Mouse (Mus musculus): ENCODE measurements around the gene Cdh3. TPM values are rescaled to one million over a fixed set of nuclear protein-coding genes. Genes with fewer than 3 reads are reported as not detected.
"Not testable (repeated sequence)": the region's sequence is repeated elsewhere in the genome, so short reads cannot be mapped to it uniquely, and the experiment has no call there.

Cdh3 gene
- polyA plus RNA-seq, 1 experiment from 2014 or later = 21.5 TPM

- 86% methylated on average over 4 of the region's 4 CpGs for WGBS
- Histone ChIP-seq H3K36me3 (no peaks in the 10 kb centered on the region), H3K27ac (no peak overlapping the region), H3K4me3 (no peak overlapping the region), H3K4me2 (no peak overlapping the region), H3K9me3 (no peaks in the 10 kb centered on the region), H3K27me3 (no peaks in the 10 kb centered on the region), H3K9ac (no peak overlapping the region), H3K4me1 (peaks cover 6% of the 10 kb centered on the region)
- ATAC-seq (ENCODE audit: insufficient number of reproducible peaks, insufficient read depth, low FRiP score, low TSS enrichment, low read depth) = no peak
These were observed 63.6 kb downstream of the Cdh3 start for GRCm38 (mm10) chr8:106574283-106574682.

GRCm38 (mm10) chr8:106576849-106577555 lies 66.3 kb downstream of the Cdh3 start:
- H3K9me3 ChIP-seq = no peaks in the 10 kb centered on the region
- peaks cover 6% of the 10 kb centered on the region for H3K4me1 ChIP-seq
- no peak overlapping the region for H3K27ac ChIP-seq
- H3K4me2 ChIP-seq = no peak overlapping the region
- no peak overlapping the region for H3K9ac ChIP-seq
- no peaks in the 10 kb centered on the region for H3K27me3 ChIP-seq
- no peak overlapping the region for H3K4me3 ChIP-seq
- H3K36me3 ChIP-seq = no peaks in the 10 kb centered on the region
- WGBS = 20% methylated on average over 6 of the region's 6 CpGs
- ATAC-seq (ENCODE audit: insufficient number of reproducible peaks, insufficient read depth, low FRiP score, low TSS enrichment, low read depth) = no peak

GRCm38 (mm10) chr8:106579510-106579909 lies 68.8 kb downstream of the Cdh3 start:
- Histone ChIP-seq H3K9ac (no peak overlapping the region), H3K9me3 (0 out of 2 replicates have a peak, but pooled peaks cover 3% of the 10 kb centered on the region), H3K4me3 (no peak overlapping the region), H3K4me2 (no peak overlapping the region), H3K27me3 (no peaks in the 10 kb centered on the region), H3K36me3 (no peaks in the 10 kb centered on the region), H3K4me1 (peaks cover 6% of the 10 kb centered on the region), H3K27ac (no peak overlapping the region)
- WGBS = 62% methylated on average over 2 of the region's 2 CpGs
- no peak for ATAC-seq (ENCODE audit: insufficient number of reproducible peaks, insufficient read depth, low FRiP score, low TSS enrichment, low read depth)

GRCm38 (mm10) chr8:106581344-106582088 lies 70.8 kb downstream of the Cdh3 start:
- Histone ChIP-seq H3K36me3 (no peaks in the 10 kb centered on the region), H3K27ac (no peak overlapping the region), H3K27me3 (no peaks in the 10 kb centered on the region), H3K9me3 (0 out of 2 replicates have a peak, but pooled peaks cover 3% of the 10 kb centered on the region), H3K9ac (no peak overlapping the region), H3K4me3 (no peak overlapping the region), H3K4me1 (peaks cover 6% of the 10 kb centered on the region), H3K4me2 (no peak overlapping the region)
- 70% methylated on average over 6 of the region's 6 CpGs for WGBS
- no peak for ATAC-seq (ENCODE audit: insufficient number of reproducible peaks, insufficient read depth, low FRiP score, low TSS enrichment, low read depth)

- no peaks in the 10 kb centered on the region for H3K4me1 ChIP-seq
- H3K4me3 ChIP-seq = no peak overlapping the region
- no peaks in the 10 kb centered on the region for H3K27me3 ChIP-seq
- H3K36me3 ChIP-seq = no peaks in the 10 kb centered on the region
- H3K9me3 ChIP-seq = 0 out of 2 replicates have a peak, but pooled peaks cover 3% of the 10 kb centered on the region
- H3K9ac ChIP-seq = no peak overlapping the region
- no peak overlapping the region for H3K27ac ChIP-seq
- WGBS = 76% methylated on average over 11 of the region's 11 CpGs
- no peak for ATAC-seq (ENCODE audit: insufficient number of reproducible peaks, insufficient read depth, low FRiP score, low TSS enrichment, low read depth)
- H3K4me2 ChIP-seq = no peak overlapping the region
These were observed 74.4 kb downstream of the Cdh3 start for GRCm38 (mm10) chr8:106584942-106585670.

- Histone ChIP-seq H3K4me1 (no peaks in the 10 kb centered on the region), H3K4me3 (no peak overlapping the region), H3K9me3 (0 out of 2 replicates have a peak, but pooled peaks cover 3% of the 10 kb centered on the region), H3K27me3 (no peaks in the 10 kb centered on the region), H3K27ac (no peak overlapping the region), H3K9ac (no peak overlapping the region), H3K4me2 (no peak overlapping the region), H3K36me3 (no peaks in the 10 kb centered on the region)
- no peak for ATAC-seq (ENCODE audit: insufficient number of reproducible peaks, insufficient read depth, low FRiP score, low TSS enrichment, low read depth)
- 88% methylated on average over 3 of the region's 3 CpGs for WGBS
These were observed 75.0 kb downstream of the Cdh3 start for GRCm38 (mm10) chr8:106585671-106586037.

- H3K4me2 ChIP-seq = no peak overlapping the region
- 84% methylated on average over 8 of the region's 8 CpGs for WGBS
- H3K27me3 ChIP-seq = no peaks in the 10 kb centered on the region
- 0 out of 2 replicates have a peak, but pooled peaks cover 3% of the 10 kb centered on the region for H3K9me3 ChIP-seq
- no peak overlapping the region for H3K9ac ChIP-seq
- H3K27ac ChIP-seq = no peak overlapping the region
- H3K36me3 ChIP-seq = no peaks in the 10 kb centered on the region
- no peaks in the 10 kb centered on the region for H3K4me1 ChIP-seq
- H3K4me3 ChIP-seq = no peak overlapping the region
- ATAC-seq (ENCODE audit: insufficient number of reproducible peaks, insufficient read depth, low FRiP score, low TSS enrichment, low read depth) = no peak
These were observed 76.2 kb downstream of the Cdh3 start for GRCm38 (mm10) chr8:106586896-106587295.

GRCm38 (mm10) chr8:106588443-106589431 lies 78.0 kb downstream of the Cdh3 start:
- Histone ChIP-seq H3K27ac (no peak overlapping the region), H3K27me3 (no peaks in the 10 kb centered on the region), H3K36me3 (no peaks in the 10 kb centered on the region), H3K9ac (no peak overlapping the region), H3K4me2 (no peak overlapping the region), H3K4me3 (no peak overlapping the region), H3K9me3 (no peaks in the 10 kb centered on the region), H3K4me1 (no peaks in the 10 kb centered on the region)
- ATAC-seq (ENCODE audit: insufficient number of reproducible peaks, insufficient read depth, low FRiP score, low TSS enrichment, low read depth) = no peak
- 58% methylated on average over 3 of the region's 3 CpGs for WGBS

- Histone ChIP-seq H3K27ac (no peak overlapping the region), H3K9me3 (no peaks in the 10 kb centered on the region), H3K4me3 (no peak overlapping the region), H3K4me1 (no peaks in the 10 kb centered on the region), H3K4me2 (no peak overlapping the region), H3K9ac (no peak overlapping the region), H3K36me3 (no peaks in the 10 kb centered on the region), H3K27me3 (no peaks in the 10 kb centered on the region)
- no peak for ATAC-seq (ENCODE audit: insufficient number of reproducible peaks, insufficient read depth, low FRiP score, low TSS enrichment, low read depth)
- 79% methylated on average over 3 of the region's 3 CpGs for WGBS
These were observed 81.8 kb downstream of the Cdh3 start for GRCm38 (mm10) chr8:106592458-106592857.

GRCm38 (mm10) chr8:106595623-106596022 lies 84.9 kb downstream of the Cdh3 start:
- H3K27me3 ChIP-seq = peaks cover 16% of the 10 kb centered on the region
- H3K4me1 ChIP-seq; H3K9me3 ChIP-seq; H3K36me3 ChIP-seq; H3K27ac ChIP-seq; H3K9ac ChIP-seq; H3K4me2 ChIP-seq; ATAC-seq (ENCODE audit: insufficient number of reproducible peaks, insufficient read depth, low FRiP score, low TSS enrichment, low read depth); H3K4me3 ChIP-seq: not testable (repeated sequence)
- WGBS = 92% methylated on average over 3 of the region's 3 CpGs

GRCm38 (mm10) chr8:106597067-106597466 lies 86.4 kb downstream of the Cdh3 start:
- Histone ChIP-seq H3K4me1 (no peaks in the 10 kb centered on the region), H3K36me3 (no peaks in the 10 kb centered on the region), H3K27me3 (peaks cover 30% of the 10 kb centered on the region), H3K4me3 (no peak overlapping the region), H3K9me3 (no peaks in the 10 kb centered on the region), H3K9ac (no peak overlapping the region), H3K27ac (no peak overlapping the region), H3K4me2 (no peak overlapping the region)
- WGBS = 95% methylated on average over 5 of the region's 5 CpGs
- ATAC-seq (ENCODE audit: insufficient number of reproducible peaks, insufficient read depth, low FRiP score, low TSS enrichment, low read depth) = no peak
